Mouse (Mus musculus) B cell, adult 2 months (primary cell): ENCODE measurements around the gene Ablim2.
A peak's percentile ranks its signal among the peaks of the same experiment; 100 is the strongest.

ENCODE experiments used
- DNase-seq, 2 experiments: peaks; one replicate each; pipeline ENCODE4 v3.0.0; 2022

Ablim2 gene

GRCm38 (mm10) chr5:35890985-35891730, 133.5 kb downstream of the Ablim2 start:
- no peak for DNase-seq

- no peak for DNase-seq
Observed at GRCm38 (mm10) chr5:35892363-35892762, 134.7 kb downstream of the Ablim2 start.

GRCm38 (mm10) chr5:35893093-35893804, 135.6 kb downstream of the Ablim2 start, which contains the start of gene Afap1:
Gene Afap1, plus strand, starts transcription at chr5:35893319.
- DNase-seq, result peak; percentile 100

- peak; percentile 61 for DNase-seq
Observed at GRCm38 (mm10) chr5:35893805-35894260, 136.2 kb downstream of the Ablim2 start.

GRCm38 (mm10) chr5:35894295-35895047, 136.8 kb downstream of the Ablim2 start:
- no peak for DNase-seq

GRCm38 (mm10) chr5:35895926-35896325, 138.2 kb downstream of the Ablim2 start:
- no peak for DNase-seq

GRCm38 (mm10) chr5:35896556-35896955, 138.9 kb downstream of the Ablim2 start:
- no peak for DNase-seq

- no peak for DNase-seq
Observed at GRCm38 (mm10) chr5:35897147-35897546, 139.5 kb downstream of the Ablim2 start.

- DNase-seq, result no peak
Observed at GRCm38 (mm10) chr5:35898114-35898513, 140.4 kb downstream of the Ablim2 start.

GRCm38 (mm10) chr5:35898994-35899393, 141.3 kb downstream of the Ablim2 start:
- peak; percentile 19 to 34 for DNase-seq

- DNase-seq, result no peak
Observed at GRCm38 (mm10) chr5:35900401-35901225, 142.9 kb downstream of the Ablim2 start.

GRCm38 (mm10) chr5:35901226-35901809, 143.6 kb downstream of the Ablim2 start:
- no peak for DNase-seq

- DNase-seq, result no peak
Observed at GRCm38 (mm10) chr5:35903456-35903855, 145.8 kb downstream of the Ablim2 start.

GRCm38 (mm10) chr5:35905283-35905682, 147.6 kb downstream of the Ablim2 start:
- DNase-seq, result no peak

- DNase-seq, result no peak
Observed at GRCm38 (mm10) chr5:35907090-35907489, 149.4 kb downstream of the Ablim2 start.

GRCm38 (mm10) chr5:35907633-35908426, 150.2 kb downstream of the Ablim2 start:
- no peak for DNase-seq

GRCm38 (mm10) chr5:35908626-35909443, 151.2 kb downstream of the Ablim2 start:
- no peak for DNase-seq

GRCm38 (mm10) chr5:35915629-35916300, 158.1 kb downstream of the Ablim2 start:
- DNase-seq, result no peak

- no peak for DNase-seq
Observed at GRCm38 (mm10) chr5:35916666-35917065, 159.0 kb downstream of the Ablim2 start.

- DNase-seq, result no peak
Observed at GRCm38 (mm10) chr5:35918387-35918786, 160.7 kb downstream of the Ablim2 start.
